Mouse (Mus musculus) embryonic facial prominence, embryonic 10.5 days (tissue): ENCODE data around the gene Ddx39. TPM values are rescaled to one million over a fixed set of nuclear protein-coding genes. Genes with fewer than 3 reads are reported as not detected.

Source experiments
- DNase-seq: peaks from one replicate; pipeline ENCODE4 v3.0.0-alpha.2; 2017; ENCODE audit warnings: low spot score
- H3K27ac ChIP-seq: fragments of 300-500 bp; sonication (generic); replicated peaks from 2 replicates; pipeline ENCODE4 v1.5.1; 2016; ENCODE audit warnings: mild to moderate bottlenecking
- H3K27me3 ChIP-seq: fragments of 300-500 bp; sonication (generic); replicated peaks from 2 replicates; pipeline ENCODE4 v1.6.1; 2016; ENCODE audit warnings: low read depth, mild to moderate bottlenecking; ENCODE audit not compliant: poor library complexity, severe bottlenecking
- H3K36me3 ChIP-seq: fragments of 300-500 bp; sonication (generic); replicated peaks from 2 replicates; pipeline ENCODE4 v1.6.1; 2016; ENCODE audit warnings: mild to moderate bottlenecking, moderate library complexity
- H3K4me1 ChIP-seq: fragments of 300-500 bp; sonication (generic); 2 replicates; pipeline ENCODE4 v1.6.1; 2016
- H3K4me3 ChIP-seq: fragments of 300-500 bp; sonication (generic); 2 replicates; pipeline ENCODE4 v1.5.1; 2016; ENCODE audit warnings: mild to moderate bottlenecking, moderate library complexity
- H3K9me3 ChIP-seq: fragments of 300-500 bp; sonication (generic); 2 replicates; pipeline ENCODE4 v1.6.1; 2016; ENCODE audit warnings: mild to moderate bottlenecking
- WGBS: fragments of 180-500 bp; shearing (Covaris S2); methylation state at CpG from one replicate; pipeline ENCODE4 v1.1.7; 2016; 5-methylcytosine and 5-hydroxymethylcytosine counted together
- polyA plus RNA-seq: library from polyadenylated mRNA; unstranded; fragments of >200 nt; fragmentation: Nextera tagmentation; extraction: Ambion mirVana; gene quantifications from 2 replicates; pipeline ENCODE4 v1.2.1, GENCODE M21; 2016

Gene Ddx39
- 286 and 311 TPM in 2 replicates for polyA plus RNA-seq

DNA sequence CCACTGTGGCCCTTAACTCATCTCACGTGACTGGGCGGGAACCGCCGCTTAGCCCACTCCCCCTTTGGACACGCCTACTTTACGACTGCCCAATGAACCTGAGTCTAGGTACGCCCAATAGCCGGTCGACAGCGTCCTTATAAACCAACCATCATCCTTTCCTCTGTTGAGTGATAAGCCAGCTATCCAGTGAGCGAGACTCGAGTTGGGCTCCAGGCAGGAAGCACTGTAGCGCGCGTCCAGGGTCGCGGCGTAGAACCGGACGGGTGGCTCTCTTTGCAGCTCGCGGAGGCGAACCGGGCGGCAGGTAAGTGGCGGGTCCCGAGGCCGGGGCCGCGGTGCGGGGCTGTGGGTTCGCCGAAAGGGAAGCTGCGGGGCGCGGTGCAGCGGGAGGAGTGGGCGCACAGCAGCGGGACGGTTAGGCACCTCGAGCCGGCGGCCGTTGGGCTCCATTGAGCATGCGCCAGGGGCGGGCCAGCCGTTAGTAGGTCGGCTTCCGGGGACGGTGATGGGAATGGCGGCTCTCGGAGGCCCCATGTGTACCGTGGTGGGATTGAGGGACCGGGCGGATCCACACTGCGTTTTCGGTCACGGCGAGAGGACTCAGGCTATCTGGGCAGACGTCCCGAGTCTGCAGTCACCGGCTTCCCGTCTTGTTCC lies at the start of gene Ddx39:
TSS of gene Ddx39 (plus strand) at position 147 of the 660 bp plus-strand sequence.
- peak; percentile 94 for DNase-seq
- under 1% methylated on average over 63 of the region's 63 CpGs for whole genome bisulfite sequencing

DNA sequence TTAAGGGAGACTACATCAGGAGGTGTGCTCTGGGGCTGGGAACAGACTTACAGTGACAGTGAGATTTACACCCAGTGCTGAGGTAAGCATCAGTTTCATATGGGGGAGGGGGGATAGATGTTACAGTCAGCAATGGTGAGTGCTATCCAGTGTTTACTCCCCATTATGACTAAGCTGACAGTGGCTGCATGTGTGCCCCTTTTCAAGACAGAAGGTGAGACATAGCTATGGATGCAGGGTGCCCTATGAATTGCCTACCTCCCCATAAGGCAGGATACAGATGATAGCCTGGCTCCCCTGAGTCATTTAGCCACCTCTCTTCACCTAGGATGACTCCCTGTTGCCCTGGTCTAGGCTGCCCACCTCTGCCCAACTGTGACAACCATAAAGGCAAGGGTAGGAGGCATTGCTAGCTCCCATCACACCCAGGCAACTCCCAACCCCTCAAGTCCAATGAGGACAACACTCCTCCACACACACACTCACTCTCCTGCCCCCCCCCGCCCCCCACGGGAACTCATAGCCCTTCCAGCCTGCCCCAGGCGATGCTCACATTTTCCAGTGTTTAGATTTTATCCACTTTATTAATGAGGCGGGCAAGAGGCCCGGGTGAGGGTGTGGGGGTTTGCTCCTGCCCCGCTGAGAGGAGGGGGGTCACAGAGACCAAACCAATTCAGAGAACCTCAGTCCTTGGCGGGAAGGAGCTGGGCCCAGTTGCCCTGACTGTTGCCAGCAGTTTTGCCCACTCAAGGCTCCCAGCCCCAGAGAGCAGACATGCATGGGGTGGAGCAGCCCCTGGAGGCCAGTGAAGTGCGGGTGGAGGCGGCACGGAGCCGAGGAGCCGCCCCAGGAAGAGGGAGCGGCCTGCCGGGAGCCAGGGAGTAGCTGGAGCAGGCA lies 48.8 kb upstream of the Ddx39 start, which contains the start of gene Ptger1:
TSS of gene Ptger1 (plus strand) at position 710 of the 897 bp plus-strand sequence.
- peaks cover 43% of the 10 kb centered on the region for H3K36me3 ChIP-seq
- DNase-seq: no peak
- WGBS: 47% methylated on average over 14 of the region's 14 CpGs

More for the DNA sequence above, at the start of gene Ddx39:
- Histone ChIP-seq H3K27ac (peak within 1 kb of the TSS; percentile 98), H3K9me3 (no peaks in the 10 kb centered on the region), H3K27me3 (no peaks in the 10 kb centered on the region), H3K4me1 (peaks cover 15% of the 10 kb centered on the region), H3K4me3 (peak within 1 kb of the TSS; percentile 85), H3K36me3 (peaks cover 12% of the 10 kb centered on the region)

DNA sequence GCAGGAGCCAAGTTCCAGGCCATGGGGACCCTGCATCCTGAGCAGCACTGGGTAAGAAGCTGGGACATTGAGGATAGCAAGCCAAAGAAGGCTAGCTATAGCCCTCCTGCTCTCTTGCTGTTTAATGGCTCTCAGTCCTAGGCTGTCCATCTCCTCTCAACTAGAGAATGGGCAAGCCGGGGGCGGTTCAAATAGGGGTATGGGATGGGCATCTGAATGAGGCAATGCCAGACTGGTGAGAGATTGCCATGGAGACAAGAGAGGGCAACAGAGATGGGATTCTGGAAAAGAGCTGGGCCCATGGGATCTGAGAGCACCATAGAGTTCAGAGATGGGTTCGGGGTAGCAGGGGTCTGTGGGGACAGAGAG lies 48.1 kb upstream of the Ddx39 start:
- DNase-seq: no peak
- Histone ChIP-seq H3K4me1 (peaks cover 64% of the 10 kb centered on the region), H3K27ac (peak overlapping the region; percentile 45; the same call in 1 of the 2 replicates), H3K9me3 (no peaks in the 10 kb centered on the region), H3K36me3 (peaks cover 49% of the 10 kb centered on the region), H3K27me3 (peaks cover 30% of the 10 kb centered on the region), H3K4me3 (no peak overlapping the region)
- 87% methylated on average over 3 of the region's 3 CpGs for WGBS

More for the DNA sequence above, 48.8 kb upstream of the Ddx39 start, which contains the start of gene Ptger1:
- H3K9me3 ChIP-seq: no peaks in the 10 kb centered on the region
- H3K27ac ChIP-seq: peak within 1 kb of the TSS; percentile 45; the same call in 1 of the 2 replicates
- peaks cover 30% of the 10 kb centered on the region for H3K27me3 ChIP-seq
- no peak within 1 kb of the TSS for H3K4me3 ChIP-seq
- peaks cover 71% of the 10 kb centered on the region for H3K4me1 ChIP-seq

DNA sequence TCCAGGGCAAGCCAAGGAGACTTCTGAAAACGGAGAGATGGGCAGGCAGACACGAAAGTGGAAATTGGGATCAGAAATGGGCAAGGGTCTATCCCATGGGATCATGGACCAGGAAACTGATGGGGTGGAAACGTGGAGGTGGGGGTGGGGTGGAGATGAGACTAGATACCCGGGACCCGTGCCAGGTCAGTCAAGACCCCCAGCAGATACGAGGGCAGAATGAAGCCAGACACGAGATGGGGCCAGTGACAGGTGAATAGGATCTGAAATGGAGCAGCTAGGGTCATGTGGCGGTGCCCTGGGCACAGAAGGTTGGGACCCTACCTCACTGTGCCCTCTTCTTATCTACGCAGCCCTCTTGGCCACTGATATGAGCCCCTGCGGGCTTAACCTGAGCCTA lies 47.5 kb upstream of the Ddx39 start:
- Histone ChIP-seq H3K4me1 (peaks cover 58% of the 10 kb centered on the region), H3K4me3 (peak overlapping the region; percentile 55), H3K27ac (no peak overlapping the region; the same call in 1 of the 2 replicates), H3K36me3 (peaks cover 51% of the 10 kb centered on the region), H3K9me3 (no peaks in the 10 kb centered on the region), H3K27me3 (peaks cover 30% of the 10 kb centered on the region)
- WGBS: 81% methylated on average over 10 of the region's 10 CpGs
- no peak for DNase-seq

DNA sequence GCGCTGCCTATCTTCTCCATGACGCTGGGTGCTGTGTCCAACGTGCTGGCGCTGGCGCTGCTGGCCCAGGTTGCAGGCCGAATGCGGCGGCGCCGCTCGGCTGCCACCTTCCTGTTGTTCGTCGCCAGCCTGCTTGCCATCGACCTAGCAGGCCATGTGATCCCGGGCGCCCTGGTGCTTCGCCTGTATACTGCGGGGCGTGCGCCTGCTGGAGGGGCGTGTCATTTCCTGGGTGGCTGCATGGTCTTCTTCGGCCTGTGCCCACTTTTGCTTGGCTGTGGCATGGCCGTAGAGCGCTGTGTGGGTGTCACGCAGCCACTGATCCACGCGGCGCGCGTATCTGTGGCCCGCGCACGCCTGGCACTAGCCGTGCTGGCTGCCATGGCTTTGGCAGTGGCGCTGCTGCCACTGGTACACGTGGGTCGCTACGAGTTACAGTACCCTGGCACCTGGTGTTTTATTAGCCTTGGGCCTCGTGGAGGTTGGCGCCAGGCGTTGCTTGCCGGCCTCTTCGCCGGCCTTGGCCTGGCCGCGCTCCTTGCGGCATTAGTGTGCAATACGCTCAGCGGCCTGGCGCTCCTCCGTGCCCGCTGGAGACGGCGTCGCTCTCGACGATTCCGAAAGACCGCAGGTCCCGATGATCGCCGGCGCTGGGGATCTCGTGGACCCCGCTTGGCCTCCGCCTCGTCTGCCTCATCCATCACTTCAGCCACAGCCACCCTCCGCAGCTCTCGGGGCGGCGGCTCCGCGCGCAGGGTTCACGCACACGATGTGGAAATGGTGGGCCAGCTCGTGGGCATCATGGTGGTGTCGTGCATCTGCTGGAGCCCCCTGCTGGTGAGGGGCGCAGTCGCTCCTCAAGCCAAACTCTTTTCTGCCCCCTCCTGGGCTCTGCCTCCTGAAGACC lies 46.7 kb upstream of the Ddx39 start:
- Histone ChIP-seq H3K27ac (peak overlapping the region; percentile 77), H3K9me3 (no peaks in the 10 kb centered on the region), H3K27me3 (peaks cover 30% of the 10 kb centered on the region), H3K4me3 (peak overlapping the region; percentile 55), H3K4me1 (peaks cover 52% of the 10 kb centered on the region), H3K36me3 (peaks cover 53% of the 10 kb centered on the region)
- 22% methylated on average over 80 of the region's 80 CpGs for WGBS
- peak; percentile 89 for DNase-seq

DNA sequence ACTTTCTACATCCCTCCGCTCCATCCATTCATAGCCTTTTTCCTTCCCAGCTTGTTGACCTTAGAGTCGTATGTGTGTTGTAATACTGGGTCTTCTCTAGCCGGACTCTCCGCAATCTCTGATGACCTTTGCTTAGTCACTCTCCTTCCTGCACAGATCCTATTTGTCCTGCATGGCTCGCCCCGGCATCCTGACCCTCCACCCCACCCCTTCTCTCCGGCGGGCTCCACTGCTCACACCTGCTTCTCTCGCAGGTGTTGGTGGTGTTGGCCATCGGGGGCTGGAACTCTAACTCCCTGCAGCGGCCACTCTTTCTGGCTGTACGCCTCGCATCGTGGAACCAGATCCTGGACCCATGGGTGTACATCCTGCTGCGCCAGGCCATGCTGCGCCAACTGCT lies 46.0 kb upstream of the Ddx39 start:
- H3K4me1 ChIP-seq: peaks cover 50% of the 10 kb centered on the region
- no peaks in the 10 kb centered on the region for H3K9me3 ChIP-seq
- H3K27me3 ChIP-seq: peaks cover 30% of the 10 kb centered on the region
- H3K4me3 ChIP-seq: peak overlapping the region; percentile 55; the same call in 1 of the 2 replicates
- DNase-seq: no peak
- peak overlapping the region; percentile 16; the same call in 1 of the 2 replicates for H3K27ac ChIP-seq
- H3K36me3 ChIP-seq: peaks cover 54% of the 10 kb centered on the region
- WGBS: 78% methylated on average over 16 of the region's 16 CpGs

DNA sequence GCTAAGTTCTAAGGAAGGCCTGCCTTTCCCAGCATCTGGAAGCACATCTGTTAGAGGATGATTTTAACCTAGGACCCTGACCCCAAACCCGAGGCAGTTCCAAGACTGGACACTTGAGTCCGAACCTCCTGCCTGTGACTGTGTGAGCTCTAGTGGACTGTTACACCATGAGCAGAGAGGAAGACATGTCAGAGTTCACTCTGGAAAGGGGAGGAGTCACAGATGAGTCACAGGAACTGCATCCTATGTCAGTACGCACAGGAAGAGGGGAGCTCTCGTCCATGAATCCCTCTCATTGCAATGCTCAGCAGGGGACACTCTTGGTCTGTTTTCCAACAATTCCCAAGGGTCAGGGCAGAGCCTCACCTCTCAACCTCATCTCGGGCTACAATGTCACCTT lies 42.0 kb upstream of the Ddx39 start:
- H3K9me3 ChIP-seq: no peaks in the 10 kb centered on the region
- peaks cover 12% of the 10 kb centered on the region for H3K27me3 ChIP-seq
- no peak overlapping the region for H3K4me3 ChIP-seq
- 59% methylated on average over 5 of the region's 5 CpGs for WGBS
- H3K27ac ChIP-seq: no peak overlapping the region
- H3K4me1 ChIP-seq: peaks cover 22% of the 10 kb centered on the region
- H3K36me3 ChIP-seq: peaks cover 85% of the 10 kb centered on the region
- no peak for DNase-seq

DNA sequence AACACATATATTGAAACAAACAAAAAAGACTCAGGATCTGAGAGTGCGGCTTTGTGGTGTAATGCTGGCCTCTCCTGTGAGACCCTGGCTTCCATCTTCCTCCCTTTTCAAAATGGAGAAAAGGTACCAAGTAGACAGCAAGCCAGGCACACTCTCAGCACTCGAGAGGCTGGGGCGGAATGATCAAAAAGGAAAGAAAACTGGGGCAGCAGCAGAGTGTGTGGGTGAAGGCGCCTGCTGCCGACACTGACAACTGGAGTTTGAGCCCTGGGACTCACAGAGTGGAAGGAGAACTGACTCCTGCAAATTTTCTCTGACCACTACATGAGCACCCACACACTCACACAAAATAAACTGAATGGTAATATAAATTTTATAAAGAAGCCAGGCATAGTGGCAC lies 40.5 kb upstream of the Ddx39 start:
- H3K27me3 ChIP-seq: 0 out of 2 replicates have a peak, but pooled peaks cover 1% of the 10 kb centered on the region
- H3K9me3 ChIP-seq: no peaks in the 10 kb centered on the region
- H3K4me1 ChIP-seq: peaks cover 9% of the 10 kb centered on the region; the same call in 1 of the 2 replicates
- DNase-seq: no peak
- peaks cover 97% of the 10 kb centered on the region for H3K36me3 ChIP-seq
- WGBS: 83% methylated on average over 5 of the region's 5 CpGs
- no peak overlapping the region for H3K4me3 ChIP-seq
- no peak overlapping the region for H3K27ac ChIP-seq

DNA sequence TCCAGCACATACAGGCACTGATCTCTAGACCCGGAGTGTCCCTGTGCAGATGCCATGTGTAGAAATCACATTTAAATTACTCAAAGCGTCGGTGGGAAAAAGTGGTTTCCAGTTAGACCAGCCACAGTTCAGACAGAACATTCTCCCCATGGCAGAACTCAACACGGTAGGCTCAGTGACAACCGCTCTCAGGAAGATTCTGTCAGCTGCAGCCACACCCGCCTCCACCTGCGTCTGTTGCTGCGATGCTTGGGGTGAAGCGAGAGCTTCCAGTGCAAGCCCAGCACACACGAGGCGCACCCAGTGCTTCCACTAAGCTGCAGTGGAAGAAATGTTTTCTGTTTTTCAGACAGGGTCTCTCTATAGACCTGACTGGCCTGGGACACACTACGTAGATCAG lies 35.1 kb upstream of the Ddx39 start:
- Histone ChIP-seq H3K9me3 (no peaks in the 10 kb centered on the region), H3K36me3 (peaks cover 95% of the 10 kb centered on the region), H3K27me3 (no peaks in the 10 kb centered on the region), H3K4me3 (no peak overlapping the region), H3K4me1 (peaks cover 28% of the 10 kb centered on the region), H3K27ac (no peak overlapping the region)
- no peak for DNase-seq
- 92% methylated on average over 12 of the region's 12 CpGs for WGBS

DNA sequence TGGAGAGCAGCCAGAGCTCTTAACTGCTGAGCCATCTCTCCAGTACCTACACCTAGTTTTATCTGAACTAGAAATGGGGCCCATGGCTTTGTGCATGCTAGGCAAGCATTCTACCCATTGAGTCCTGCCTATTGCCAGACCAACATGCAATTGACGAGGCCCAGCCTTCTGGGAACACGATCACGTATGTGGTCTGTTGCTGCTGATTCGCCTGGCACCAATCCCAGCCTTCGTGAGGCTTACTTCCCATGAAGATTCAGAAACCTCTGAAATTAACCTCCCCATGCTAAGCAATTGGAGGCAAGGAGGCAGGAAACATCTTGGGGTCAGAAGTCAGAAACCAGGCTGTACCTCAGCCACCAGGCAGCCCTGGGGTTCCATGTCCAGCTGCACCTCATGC lies 34.4 kb upstream of the Ddx39 start:
- peak overlapping the region; percentile 34; the same call in 1 of the 2 replicates for H3K4me3 ChIP-seq
- peak overlapping the region; percentile 84 for H3K27ac ChIP-seq
- WGBS: 69% methylated on average over 5 of the region's 5 CpGs
- no peaks in the 10 kb centered on the region for H3K9me3 ChIP-seq
- peaks cover 95% of the 10 kb centered on the region for H3K36me3 ChIP-seq
- H3K4me1 ChIP-seq: peaks cover 28% of the 10 kb centered on the region
- H3K27me3 ChIP-seq: no peaks in the 10 kb centered on the region
- DNase-seq: no peak

DNA sequence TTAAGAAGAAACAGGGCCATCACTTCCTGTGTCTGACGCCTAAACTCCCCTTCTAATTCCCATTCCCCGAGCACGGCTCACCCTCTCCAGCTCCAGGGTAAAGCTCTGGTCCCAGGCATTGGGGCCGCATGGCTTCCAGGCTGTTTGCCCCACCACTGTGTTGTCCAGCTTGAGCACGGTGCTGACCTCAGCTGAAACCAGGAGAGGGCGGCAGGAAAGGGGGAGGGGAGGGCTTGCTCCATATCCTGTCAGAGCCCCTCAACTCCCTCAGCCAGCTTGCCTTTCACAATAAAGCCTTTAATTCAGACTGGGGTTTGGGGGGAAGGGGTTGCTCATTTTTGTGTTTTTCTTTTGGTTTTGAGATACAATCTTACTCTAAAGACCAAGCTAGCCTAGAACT lies 33.9 kb upstream of the Ddx39 start:
- Histone ChIP-seq H3K36me3 (peaks cover 96% of the 10 kb centered on the region), H3K9me3 (no peaks in the 10 kb centered on the region), H3K27me3 (no peaks in the 10 kb centered on the region), H3K4me1 (peaks cover 28% of the 10 kb centered on the region), H3K4me3 (peak overlapping the region; percentile 34), H3K27ac (peak overlapping the region; percentile 84)
- peak; percentile 74 for DNase-seq
- WGBS: 14% methylated on average over 6 of the region's 6 CpGs

DNA sequence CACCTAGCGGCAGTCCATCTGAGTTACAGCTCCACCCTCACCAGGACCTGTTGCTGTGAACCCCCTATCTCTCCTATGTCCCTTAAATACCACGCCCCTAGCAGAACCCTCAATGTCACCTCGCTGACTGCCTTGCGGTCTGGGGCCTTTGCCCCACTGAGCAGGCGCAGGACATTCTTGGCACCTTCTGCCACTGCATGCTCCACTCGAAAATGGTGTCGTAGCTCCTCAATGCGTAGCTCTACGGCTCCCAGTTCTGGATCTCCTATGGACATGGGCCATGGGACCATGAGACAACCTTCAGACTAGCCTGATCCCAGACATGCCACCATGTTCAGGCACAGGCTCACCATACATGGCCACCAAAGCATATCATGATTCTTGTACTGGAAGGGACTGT lies 30.5 kb upstream of the Ddx39 start:
- 93% methylated on average over 9 of the region's 9 CpGs for WGBS
- Histone ChIP-seq H3K9me3 (no peaks in the 10 kb centered on the region), H3K27ac (no peak overlapping the region), H3K36me3 (peaks cover 84% of the 10 kb centered on the region), H3K4me3 (no peak overlapping the region), H3K4me1 (peaks cover 25% of the 10 kb centered on the region), H3K27me3 (no peaks in the 10 kb centered on the region)
- DNase-seq: no peak
